Mouse (Mus musculus): Measurements from ENCODE around the gene Tcte1. TPM values are rescaled to one million over a fixed set of nuclear protein-coding genes. Genes with fewer than 3 reads are reported as not detected.

Tcte1 gene
- polyA plus RNA-seq (2011; ENCODE audit: insufficient read depth, insufficient read length, low replicate concordance, missing spikeins), result 0.41 TPM in 1 of 2 replicates, not detected in the other

DNA sequence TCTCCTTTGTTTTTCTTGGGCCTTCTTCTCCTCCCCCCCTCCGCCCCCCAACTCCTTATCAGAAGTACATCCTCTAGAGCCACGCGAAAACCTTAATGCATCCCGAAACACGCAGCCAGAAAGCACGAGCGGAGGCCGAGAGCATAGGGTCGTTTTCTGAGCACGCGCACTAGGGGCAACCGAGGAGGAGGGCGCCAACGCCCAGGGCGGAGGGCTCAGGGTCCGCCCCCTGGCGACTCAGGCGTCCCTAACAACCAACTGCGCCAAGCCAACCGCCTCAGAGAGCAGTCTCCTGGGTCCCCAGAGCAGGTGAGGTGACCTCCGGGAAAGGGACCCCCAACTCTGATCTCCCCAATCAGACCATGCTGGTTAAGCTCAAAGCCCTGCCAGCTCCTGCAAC lies at the start of gene Tcte1:
Tcte1 (plus strand) TSS at position 172 of the 400 bp plus-strand sequence.
- 8% methylated on average over 21 of the region's 21 CpGs for WGBS
- Histone ChIP-seq H3K4me1 (ENCODE audit: control insufficient read depth, insufficient read depth, low read length) (no peaks in the 10 kb centered on the region), H3K27ac (ENCODE audit: control insufficient read depth, insufficient read depth, low read depth, low read length, poor library complexity) (no peak within 1 kb of the TSS), H3K4me3 (replicated peaks; ENCODE audit: control insufficient read depth, low read depth, low read length) (no peak within 1 kb of the TSS)
- no peak for TF ChIP-seq CTCF (IDR thresholded peaks at IDR 0.05; ENCODE audit: control insufficient read depth, insufficient read depth, low read length)
- TF ChIP-seq POLR2A (IDR thresholded peaks at IDR 0.05; ENCODE audit: borderline replicate concordance, control insufficient read depth, low read depth, low read length), result no peak

DNA sequence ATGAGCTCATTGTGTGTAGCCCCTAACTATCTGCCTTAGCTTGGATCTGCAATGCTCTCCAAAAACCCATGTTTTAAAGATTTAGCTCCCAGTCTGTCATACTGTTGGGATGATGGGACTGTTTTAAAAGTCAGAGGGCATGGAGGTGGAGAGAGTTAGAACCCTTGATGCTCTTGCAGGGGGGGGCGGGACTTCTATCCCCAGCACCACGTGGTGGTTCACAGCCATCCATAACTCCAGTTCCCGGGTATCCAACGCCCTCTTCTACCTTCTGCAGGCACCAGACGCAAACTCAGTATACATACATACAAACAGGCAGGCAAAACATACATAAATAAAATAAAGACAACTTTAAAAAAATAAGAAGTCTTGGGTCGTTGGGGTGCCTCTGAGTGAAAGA lies 49.6 kb upstream of the Tcte1 start:
- no peak for TF ChIP-seq CTCF (IDR thresholded peaks at IDR 0.05; ENCODE audit: control insufficient read depth, insufficient read depth, low read length)
- no peak for TF ChIP-seq POLR2A (IDR thresholded peaks at IDR 0.05; ENCODE audit: borderline replicate concordance, control insufficient read depth, low read depth, low read length)
- Histone ChIP-seq H3K27ac (ENCODE audit: control insufficient read depth, insufficient read depth, low read depth, low read length, poor library complexity) (no peak overlapping the region), H3K4me3 (replicated peaks; ENCODE audit: control insufficient read depth, low read depth, low read length) (no peak overlapping the region), H3K4me1 (ENCODE audit: control insufficient read depth, insufficient read depth, low read length) (no peaks in the 10 kb centered on the region; the same call in 1 of the 2 replicates)
- WGBS, result 73% methylated on average over 6 of the region's 6 CpGs

DNA sequence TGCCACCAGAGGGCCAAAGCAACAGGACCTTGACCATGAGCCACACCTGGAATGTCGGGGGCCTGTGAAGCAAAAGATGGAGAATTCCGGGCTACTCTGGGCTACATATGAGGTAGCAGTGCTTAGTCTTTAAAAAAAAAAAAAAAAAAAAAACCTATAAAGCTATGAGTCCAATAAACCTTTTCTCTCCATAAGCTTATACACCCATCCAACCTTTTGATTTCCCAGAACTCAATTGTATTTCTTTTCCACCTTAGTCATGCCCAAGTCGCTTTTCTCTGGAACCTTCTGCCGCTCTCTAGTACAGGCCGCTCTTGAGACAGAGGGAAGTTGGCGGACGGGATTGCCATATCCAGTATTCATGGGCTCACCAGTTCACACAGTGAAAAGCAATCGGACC lies 49.1 kb upstream of the Tcte1 start:
- no peaks in the 10 kb centered on the region; the same call in 1 of the 2 replicates for H3K4me1 ChIP-seq (ENCODE audit: control insufficient read depth, insufficient read depth, low read length)
- no peak overlapping the region for H3K27ac ChIP-seq (ENCODE audit: control insufficient read depth, insufficient read depth, low read depth, low read length, poor library complexity)
- WGBS, result 68% methylated on average over 8 of the region's 8 CpGs
- no peak overlapping the region for H3K4me3 ChIP-seq (replicated peaks; ENCODE audit: control insufficient read depth, low read depth, low read length)
- TF ChIP-seq CTCF (IDR thresholded peaks at IDR 0.05; ENCODE audit: control insufficient read depth, insufficient read depth, low read length) (no peak), POLR2A (IDR thresholded peaks at IDR 0.05; ENCODE audit: borderline replicate concordance, control insufficient read depth, low read depth, low read length) (no peak)

DNA sequence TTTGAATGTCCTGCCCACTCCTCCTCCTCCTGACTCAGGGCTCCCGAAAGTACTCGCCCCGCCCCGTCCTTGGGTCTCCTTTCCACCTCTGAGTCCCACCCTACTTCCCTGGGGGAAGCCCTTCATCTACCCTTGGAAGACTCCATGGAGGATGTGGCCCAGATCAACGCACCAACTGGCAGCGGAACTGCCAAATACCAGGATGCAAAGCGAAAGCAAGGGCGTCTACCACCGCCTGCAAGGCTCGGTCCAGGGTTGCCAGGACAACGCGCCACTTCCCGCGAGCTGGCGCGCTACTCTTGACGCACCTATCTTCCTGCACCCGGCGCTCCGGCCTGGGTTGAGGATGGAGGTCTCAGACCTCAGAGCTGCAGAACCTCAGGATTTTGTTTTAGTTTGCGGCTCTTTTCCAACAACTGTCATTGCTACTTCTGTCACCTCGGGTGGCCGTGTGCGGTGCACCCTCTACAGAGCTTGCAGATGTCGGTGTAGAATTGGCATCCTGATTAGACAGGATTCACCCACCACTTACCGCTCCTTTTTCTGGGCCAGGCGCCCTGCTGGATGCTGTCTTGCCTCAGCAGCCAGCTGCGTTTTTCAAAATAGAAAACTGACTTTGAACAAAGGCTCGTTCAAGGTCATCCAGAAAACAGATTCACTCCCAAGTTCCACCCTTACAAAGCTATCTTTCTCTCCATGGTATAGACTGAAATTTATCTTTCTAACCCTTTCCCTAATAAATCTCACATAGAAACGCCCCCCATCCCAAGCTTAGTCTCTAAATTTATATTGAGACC lies 48.4 kb upstream of the Tcte1 start, which contains the start of gene Spats1:
Spats1 (minus strand) TSS at position 747 of the 797 bp plus-strand sequence.
- 4% methylated on average over 30 of the region's 30 CpGs for WGBS
- H3K4me3 ChIP-seq (replicated peaks; ENCODE audit: control insufficient read depth, low read depth, low read length), result peak within 1 kb of the TSS; percentile 48
- TF ChIP-seq CTCF (IDR thresholded peaks at IDR 0.05; ENCODE audit: control insufficient read depth, insufficient read depth, low read length) (no peak), POLR2A (IDR thresholded peaks at IDR 0.05; ENCODE audit: borderline replicate concordance, control insufficient read depth, low read depth, low read length) (no peak)
- no peak within 1 kb of the TSS for H3K27ac ChIP-seq (ENCODE audit: control insufficient read depth, insufficient read depth, low read depth, low read length, poor library complexity)
- no peaks in the 10 kb centered on the region; the same call in 1 of the 2 replicates for H3K4me1 ChIP-seq (ENCODE audit: control insufficient read depth, insufficient read depth, low read length)

DNA sequence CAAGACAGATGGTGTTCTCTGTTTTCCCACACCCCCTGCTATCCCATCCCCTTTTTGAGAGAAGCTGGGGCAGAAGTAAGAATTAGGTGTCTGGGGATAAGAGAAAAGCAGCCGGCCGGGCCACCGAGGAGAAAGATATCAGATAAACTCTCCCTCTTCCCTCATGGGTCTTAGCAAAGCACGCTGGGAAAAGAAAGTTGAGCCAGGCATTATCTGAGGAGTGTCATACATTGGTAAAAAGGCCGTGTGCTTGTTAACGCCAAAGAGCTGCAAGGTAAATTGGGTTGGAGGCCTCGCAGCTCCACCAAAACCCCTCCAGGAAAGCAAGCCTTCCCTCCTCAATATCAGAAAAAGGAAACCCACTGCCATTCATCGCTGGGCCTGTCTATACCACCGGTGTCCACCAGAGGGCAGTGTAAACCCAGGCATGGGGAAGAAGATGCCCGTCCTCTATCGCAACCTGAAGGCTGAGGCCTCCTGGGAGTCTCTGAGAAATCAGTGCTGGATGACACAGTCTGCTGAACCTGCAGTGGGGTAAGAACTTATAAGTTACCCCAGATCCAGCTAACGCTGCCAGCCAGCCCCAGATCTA lies 44.9 kb upstream of the Tcte1 start:
- Histone ChIP-seq H3K4me3 (replicated peaks; ENCODE audit: control insufficient read depth, low read depth, low read length) (no peak overlapping the region), H3K27ac (ENCODE audit: control insufficient read depth, insufficient read depth, low read depth, low read length, poor library complexity) (no peak overlapping the region), H3K4me1 (ENCODE audit: control insufficient read depth, insufficient read depth, low read length) (no peaks in the 10 kb centered on the region; the same call in 1 of the 2 replicates)
- TF ChIP-seq CTCF (IDR thresholded peaks at IDR 0.05; ENCODE audit: control insufficient read depth, insufficient read depth, low read length) (peak; percentile 97), POLR2A (IDR thresholded peaks at IDR 0.05; ENCODE audit: borderline replicate concordance, control insufficient read depth, low read depth, low read length) (no peak)
- WGBS, result 10% methylated on average over 12 of the region's 12 CpGs

DNA sequence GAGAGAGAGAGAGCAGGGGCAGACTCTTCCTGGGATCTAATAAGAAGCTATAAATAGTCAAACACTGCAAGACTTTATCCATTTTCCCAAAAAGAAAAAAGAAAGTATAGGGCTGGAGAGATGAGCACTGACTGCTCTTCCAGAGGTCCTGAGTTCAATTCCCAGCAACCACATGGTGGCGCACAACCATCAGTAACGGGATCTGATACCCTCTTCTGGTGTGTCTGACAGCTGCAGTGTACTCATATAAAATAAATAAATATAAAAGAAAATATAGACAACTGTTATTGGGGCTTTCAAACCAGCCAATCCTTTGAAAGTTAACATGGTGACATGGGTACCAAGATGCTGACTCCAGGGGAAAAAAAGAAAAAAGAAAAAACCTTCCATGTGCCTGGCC lies 42.8 kb upstream of the Tcte1 start:
- H3K4me1 ChIP-seq (ENCODE audit: control insufficient read depth, insufficient read depth, low read length), result no peaks in the 10 kb centered on the region
- TF ChIP-seq CTCF (IDR thresholded peaks at IDR 0.05; ENCODE audit: control insufficient read depth, insufficient read depth, low read length), result 0 out of 2 replicates have a peak, but pooled peaks have one; percentile 7
- TF ChIP-seq POLR2A (IDR thresholded peaks at IDR 0.05; ENCODE audit: borderline replicate concordance, control insufficient read depth, low read depth, low read length), result no peak
- H3K27ac ChIP-seq (ENCODE audit: control insufficient read depth, insufficient read depth, low read depth, low read length, poor library complexity), result no peak overlapping the region
- no peak overlapping the region for H3K4me3 ChIP-seq (replicated peaks; ENCODE audit: control insufficient read depth, low read depth, low read length)
- 20% methylated on average over 2 of the region's 2 CpGs for WGBS

DNA sequence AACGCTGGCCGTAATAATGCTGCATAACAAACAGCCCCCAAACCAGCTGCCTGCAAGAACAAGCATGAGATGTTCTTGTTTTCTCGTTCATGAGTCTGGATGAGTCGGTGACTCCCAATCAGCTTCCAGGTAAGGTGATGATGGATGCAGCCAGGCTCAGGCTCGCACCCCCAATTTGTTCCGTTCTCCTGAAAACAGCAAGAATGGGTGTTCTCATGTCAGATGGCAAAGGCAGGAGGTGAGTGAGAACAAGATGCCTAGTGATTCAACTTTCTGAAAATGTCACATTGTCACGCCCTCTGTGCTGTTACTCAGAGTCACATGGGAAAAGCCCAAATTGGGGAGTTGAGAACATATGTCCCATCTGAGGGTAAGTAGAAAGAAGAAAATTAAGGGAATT lies 37.7 kb upstream of the Tcte1 start:
- no peaks in the 10 kb centered on the region for H3K4me1 ChIP-seq (ENCODE audit: control insufficient read depth, insufficient read depth, low read length)
- WGBS, result 82% methylated on average over 7 of the region's 7 CpGs
- H3K27ac ChIP-seq (ENCODE audit: control insufficient read depth, insufficient read depth, low read depth, low read length, poor library complexity), result no peak overlapping the region
- H3K4me3 ChIP-seq (replicated peaks; ENCODE audit: control insufficient read depth, low read depth, low read length), result no peak overlapping the region
- no peak for TF ChIP-seq CTCF (IDR thresholded peaks at IDR 0.05; ENCODE audit: control insufficient read depth, insufficient read depth, low read length)
- TF ChIP-seq POLR2A (IDR thresholded peaks at IDR 0.05; ENCODE audit: borderline replicate concordance, control insufficient read depth, low read depth, low read length), result no peak

DNA sequence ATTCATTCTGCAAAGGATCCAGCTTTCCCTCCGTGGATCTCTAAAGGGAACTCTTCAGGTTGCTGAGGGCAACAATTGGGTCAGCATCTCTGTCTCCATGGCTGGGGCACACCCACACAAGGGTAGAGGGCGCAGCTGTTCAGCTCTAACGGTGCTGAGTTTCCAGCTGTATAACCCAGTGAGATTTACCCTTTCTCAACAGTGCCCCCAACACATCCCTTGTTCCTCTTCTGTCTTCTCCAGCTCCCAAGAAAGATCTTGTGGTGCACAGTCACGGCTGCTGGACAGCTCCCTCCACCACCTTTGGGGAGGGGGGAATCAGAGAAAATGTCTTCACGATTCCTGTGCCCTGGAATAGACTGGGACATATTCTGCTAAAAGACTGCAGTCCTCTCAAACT lies 36.0 kb upstream of the Tcte1 start:
- WGBS, result 10% methylated on average over 5 of the region's 5 CpGs
- TF ChIP-seq POLR2A (IDR thresholded peaks at IDR 0.05; ENCODE audit: borderline replicate concordance, control insufficient read depth, low read depth, low read length) (no peak), CTCF (IDR thresholded peaks at IDR 0.05; ENCODE audit: control insufficient read depth, insufficient read depth, low read length) (no peak)
- Histone ChIP-seq H3K4me3 (replicated peaks; ENCODE audit: control insufficient read depth, low read depth, low read length) (no peak overlapping the region), H3K27ac (ENCODE audit: control insufficient read depth, insufficient read depth, low read depth, low read length, poor library complexity) (no peak overlapping the region), H3K4me1 (ENCODE audit: control insufficient read depth, insufficient read depth, low read length) (no peaks in the 10 kb centered on the region)

Data from bone marrow, adult 2 months (tissue).